Mouse (Mus musculus): ENCODE data around the gene Mrnip.

The Mrnip gene

DNA sequence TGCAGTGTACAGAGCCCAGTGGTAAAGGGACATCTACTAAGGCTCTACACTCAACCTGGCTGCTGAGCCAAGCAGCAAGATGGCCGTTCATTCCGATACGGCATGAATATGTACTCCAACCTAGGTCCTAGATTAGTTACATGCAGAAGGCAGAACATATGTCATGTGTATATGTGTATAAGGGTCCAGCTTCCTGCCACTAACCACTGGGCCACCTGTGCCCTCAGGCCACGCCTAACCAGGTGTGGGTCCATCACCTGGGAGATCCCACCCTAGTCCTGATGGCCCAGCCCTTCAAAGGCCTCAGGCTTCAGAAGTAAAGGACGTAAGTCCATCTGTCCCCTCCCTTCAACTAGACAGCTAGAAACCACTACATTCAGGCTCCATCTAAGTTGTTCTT is 33.8 kb downstream of the Mrnip start:
- no peak for TF ChIP-seq GATA4 (IDR thresholded peaks at IDR 0.05; ENCODE audit: insufficient replicate concordance, low read length)

DNA sequence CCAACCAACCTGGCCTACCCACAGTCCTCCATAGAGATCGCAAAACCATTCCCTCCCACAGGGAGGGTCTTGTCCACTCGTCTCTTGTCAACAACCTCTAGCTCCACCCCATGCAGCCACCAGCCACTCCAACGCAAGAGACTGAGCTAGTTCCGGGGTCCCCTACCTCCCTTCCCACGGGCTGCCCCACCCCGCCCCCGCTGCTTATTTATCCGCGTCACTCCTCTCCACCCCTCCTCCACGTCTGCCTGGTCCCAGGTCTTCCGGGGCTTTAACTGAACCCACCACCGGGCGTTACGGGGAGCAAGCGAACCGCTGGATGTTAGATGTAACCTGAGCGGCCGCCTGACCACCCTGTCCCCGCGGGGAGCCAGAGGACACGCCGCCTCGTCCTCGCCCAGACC is 35.9 kb downstream of the Mrnip start:
- TF ChIP-seq GATA4 (IDR thresholded peaks at IDR 0.05; ENCODE audit: insufficient replicate concordance, low read length) = no peak

DNA sequence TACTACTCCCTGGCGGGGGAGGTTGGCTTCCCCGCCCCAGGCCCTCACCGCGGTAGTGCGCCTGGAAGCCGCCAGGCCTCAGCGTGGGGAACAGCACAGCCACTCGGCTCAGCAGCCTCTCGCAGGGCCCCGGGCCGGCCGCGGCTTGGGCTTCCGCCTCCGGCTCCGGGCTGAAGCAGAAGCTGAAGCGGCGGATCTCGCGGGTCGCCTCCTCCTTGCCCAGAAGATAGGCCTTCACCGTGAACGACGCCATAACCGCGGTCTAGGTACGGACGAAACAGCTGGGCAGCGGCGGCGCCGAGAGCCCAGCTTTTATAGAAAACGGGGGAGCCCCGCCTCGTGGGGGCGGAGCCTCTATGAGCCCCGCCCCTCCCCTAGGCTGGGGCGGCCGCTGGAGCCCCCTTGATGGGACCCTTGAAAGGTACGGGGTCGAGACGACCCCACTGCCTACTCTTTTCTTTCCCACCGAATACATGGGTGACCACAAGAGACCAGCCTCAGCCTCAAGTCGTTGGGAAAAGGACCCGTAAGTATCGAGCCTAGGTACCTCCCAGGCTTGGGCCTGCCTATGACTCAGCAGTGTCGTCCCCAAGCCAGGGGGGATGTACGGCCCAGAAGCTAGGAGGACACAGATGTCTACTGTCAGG is 36.4 kb downstream of the Mrnip start, which contains the start of the genes Sqstm1 and Mgat4b:
TSS of gene Sqstm1 (minus strand) at position 323 of the 647 bp plus-strand sequence.
TSS of gene Mgat4b (plus strand) at position 386 of the 647 bp plus-strand sequence.
- peak; percentile 19; the same call in 1 of the 2 replicates for TF ChIP-seq GATA4 (IDR thresholded peaks at IDR 0.05; ENCODE audit: insufficient replicate concordance, low read length)

DNA sequence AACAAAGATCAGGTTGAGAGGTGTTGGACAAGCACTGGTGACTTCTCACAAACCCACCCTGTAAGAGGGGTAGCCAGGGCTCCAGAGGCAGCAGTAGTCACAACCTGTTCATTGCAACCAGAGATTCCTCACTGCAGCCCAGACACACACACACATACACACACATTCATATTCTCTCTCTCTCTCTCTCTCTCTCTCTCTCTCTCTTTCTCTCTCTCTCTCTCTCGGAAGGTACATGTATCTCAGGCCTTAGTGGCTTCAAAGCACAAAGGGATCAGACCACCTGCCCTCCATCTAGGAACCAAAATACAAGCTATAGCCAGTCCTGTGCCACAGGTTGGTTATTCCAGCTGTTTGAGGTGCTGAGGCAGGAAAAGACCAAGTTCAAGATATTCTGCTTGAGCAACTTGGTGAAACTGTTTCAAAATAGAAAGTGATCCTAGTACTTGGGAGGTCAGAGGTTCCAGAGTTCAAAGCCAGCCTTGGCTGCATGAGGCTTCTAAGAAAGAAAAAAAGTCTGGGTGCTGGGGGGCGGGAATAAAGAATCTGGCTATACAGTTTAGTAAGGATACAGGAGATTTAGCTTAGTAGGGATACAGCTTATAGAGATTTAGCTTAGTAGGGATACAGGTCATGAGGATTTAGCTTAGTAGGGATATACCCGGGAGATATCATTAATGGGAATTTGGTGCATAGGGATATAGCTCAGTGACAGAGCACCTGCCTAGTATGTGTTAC is 37.2 kb downstream of the Mrnip start:
- TF ChIP-seq GATA4 (IDR thresholded peaks at IDR 0.05; ENCODE audit: insufficient replicate concordance, low read length) = no peak

DNA sequence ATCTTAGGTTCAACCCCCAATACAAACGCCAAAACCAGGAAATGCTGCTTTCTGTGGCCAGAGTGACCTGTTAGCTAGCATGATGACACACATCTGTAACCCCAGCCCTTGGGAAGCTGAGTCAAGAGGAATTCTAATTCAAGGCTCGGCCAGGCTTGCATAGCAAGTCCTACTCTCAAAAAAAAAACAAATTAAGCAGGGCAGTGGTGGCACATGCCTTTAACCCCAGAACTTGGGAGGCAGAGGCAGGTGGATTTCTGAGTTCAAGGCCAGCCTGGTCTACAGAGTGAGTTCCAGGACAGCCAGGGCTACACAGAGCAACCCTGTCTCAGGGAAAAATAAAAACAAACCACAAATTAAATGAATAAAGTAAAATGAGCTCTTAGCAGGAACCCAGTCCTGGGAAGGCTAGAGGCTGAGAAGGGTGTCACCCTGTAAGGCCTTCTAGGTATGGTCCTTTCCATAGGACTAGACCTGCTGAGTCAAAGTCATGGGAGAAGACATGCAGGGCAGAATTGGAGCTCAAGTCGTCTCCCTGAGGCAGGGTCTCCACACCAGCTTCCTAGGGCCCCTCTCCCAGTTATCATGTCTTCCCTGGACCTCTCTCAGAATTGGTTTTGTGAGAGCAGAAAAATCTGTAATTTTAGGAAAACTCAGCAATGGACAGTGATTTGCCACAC is 38.0 kb downstream of the Mrnip start:
- no peak for TF ChIP-seq GATA4 (IDR thresholded peaks at IDR 0.05; ENCODE audit: insufficient replicate concordance, low read length)

DNA sequence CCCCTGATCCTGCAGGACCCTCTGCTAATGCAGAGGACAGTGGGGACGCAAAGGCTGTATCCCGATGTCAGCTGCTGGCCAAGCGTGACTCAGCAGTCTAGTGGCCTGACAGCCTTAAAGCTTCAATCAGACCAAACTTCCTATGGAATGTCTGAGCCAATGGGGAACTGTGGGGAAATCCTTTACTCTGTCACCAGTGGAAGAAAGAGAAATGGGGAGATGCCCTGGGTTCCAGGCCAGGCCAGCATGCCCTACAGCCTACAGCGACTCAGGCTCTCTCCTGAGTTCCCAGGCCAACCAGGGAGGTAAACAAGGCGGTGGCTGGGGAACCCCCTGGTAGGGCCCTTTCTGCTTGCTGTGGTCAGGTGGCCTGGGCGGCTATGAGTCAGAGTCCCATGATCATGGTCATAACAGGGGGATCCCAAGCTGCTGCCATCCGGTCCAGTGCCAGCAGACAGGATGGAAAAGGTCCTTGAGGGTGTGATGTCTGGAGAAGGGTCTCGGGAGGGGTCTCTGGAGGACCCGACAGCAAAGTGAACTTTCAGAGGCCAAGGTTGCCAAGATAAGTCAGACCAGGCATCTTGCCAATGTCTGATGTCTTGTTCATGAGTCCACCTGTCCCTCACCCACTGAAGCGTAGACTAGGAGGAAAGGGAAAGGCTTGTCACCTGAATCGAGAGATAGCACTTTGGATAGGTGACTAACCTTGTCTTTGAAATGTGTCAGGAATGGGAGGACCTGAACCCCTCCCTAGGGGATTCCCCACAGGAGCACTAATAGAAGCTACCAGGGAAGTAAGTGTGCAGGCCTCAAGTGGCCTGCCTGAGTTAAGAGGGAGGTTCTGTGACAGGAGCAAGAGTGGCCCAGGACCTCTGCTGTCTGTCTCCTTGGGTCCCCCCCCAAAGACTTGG is 38.9 kb downstream of the Mrnip start:
- no peak for TF ChIP-seq GATA4 (IDR thresholded peaks at IDR 0.05; ENCODE audit: insufficient replicate concordance, low read length)

DNA sequence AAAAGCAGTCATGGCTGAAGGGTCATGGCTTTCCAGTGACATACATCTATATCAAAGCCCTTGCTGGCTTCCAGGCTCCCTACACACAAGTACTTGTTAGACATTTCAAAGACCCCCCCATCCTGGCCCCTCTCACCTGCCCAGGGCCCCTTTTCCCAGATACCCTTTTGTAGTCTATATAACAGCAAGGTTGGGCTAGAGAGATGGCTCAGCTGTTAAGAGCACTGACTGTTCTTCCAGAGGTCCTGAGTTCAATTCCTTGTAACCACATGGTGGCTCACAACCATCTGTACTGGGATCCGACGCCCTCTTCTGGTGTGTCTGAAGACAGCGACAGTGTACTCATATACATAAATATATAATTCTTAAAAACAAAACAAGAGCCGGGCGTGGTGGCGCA is 40.4 kb downstream of the Mrnip start:
- no peak for TF ChIP-seq GATA4 (IDR thresholded peaks at IDR 0.05; ENCODE audit: insufficient replicate concordance, low read length)

DNA sequence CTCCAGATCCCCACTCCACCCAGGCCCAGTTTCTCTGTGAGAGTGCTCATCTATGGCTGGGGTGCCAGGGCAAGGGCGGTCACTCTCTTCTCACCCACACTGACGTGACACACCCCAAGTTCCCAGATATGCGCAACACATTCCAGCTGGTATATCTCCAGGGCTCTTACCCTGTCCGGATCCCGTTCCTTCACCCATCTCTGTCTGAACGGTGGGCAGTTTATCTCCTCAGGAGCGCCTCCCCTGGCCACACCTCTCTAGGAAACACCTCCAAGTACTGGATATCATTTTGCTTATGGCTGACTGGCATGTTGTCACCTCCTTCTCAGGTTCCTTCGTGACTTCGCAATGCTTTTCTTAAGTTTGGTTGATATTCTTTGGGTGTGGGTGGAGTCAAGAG is 41.4 kb downstream of the Mrnip start:
- TF ChIP-seq GATA4 (IDR thresholded peaks at IDR 0.05; ENCODE audit: insufficient replicate concordance, low read length) = no peak

DNA sequence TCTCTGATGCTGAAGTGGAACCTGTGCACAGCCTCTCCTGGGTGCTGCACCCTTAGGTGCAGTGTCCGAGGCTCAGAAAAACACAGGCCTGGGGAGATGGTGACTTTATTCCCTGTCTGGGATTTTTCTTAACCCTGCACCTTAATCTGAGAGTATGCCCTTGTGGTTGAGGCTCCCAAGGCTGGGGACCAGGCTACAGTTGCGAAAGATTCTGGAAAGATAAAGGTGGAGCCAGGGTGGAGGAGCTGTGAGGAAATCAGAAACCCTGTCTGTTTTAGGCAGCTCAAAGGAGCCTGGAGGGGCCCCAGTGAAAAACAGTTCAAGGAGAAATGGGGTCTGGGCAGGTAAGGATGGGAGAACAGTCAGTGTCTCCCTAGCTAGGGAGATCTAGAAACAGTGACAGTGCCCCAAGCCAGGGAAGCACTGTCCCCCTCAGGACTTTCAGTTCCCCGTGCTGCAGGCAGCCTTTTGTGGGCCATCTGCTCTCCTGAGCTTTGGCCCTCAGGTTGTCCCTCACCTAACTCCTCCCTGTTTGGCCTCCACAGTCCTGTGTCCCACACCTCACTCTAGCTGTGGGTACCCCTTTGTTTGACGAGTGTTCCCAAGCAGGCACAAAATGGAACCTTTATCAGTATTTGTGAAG is 42.6 kb downstream of the Mrnip start:
- no peak for TF ChIP-seq GATA4 (IDR thresholded peaks at IDR 0.05; ENCODE audit: insufficient replicate concordance, low read length)

DNA sequence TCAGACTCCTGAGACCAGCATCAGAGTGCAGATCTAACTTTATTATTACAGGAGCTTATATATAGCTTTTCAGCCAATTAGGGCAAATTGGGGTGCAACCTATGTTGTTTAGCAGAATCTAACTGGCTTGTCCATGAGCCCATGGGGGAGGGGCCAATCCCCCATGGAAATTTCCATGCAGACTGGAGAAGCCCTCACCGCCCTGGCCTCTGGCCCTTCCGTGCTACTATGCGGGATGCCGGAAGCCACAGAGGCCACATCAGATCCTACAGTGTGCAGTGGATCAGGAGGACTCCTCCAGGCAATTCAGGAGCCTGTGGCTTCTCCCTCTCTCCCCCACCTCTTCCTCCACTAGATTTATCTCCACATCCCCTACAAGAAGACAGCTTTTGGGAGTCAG is 43.6 kb downstream of the Mrnip start:
- TF ChIP-seq GATA4 (IDR thresholded peaks at IDR 0.05; ENCODE audit: insufficient replicate concordance, low read length) = no peak

DNA sequence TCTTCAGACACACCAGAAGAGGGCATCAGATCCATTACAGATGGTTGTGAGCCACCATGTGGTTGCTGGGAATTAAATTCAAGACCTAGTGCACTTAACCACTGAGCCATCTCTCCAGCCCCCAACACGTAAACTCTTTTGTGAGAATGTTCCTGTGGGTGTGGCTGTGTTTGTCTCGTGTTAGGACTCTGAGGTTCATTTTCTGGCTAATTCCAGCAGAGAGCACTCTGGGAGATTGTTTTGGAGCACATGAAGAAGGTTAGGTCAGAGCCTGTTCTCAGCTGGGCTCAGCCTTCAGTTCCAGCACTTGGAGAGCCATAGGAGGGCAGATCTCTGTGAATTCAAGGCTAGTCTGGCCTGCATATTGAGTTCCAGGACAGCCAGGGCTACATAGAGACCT is 45.6 kb downstream of the Mrnip start:
- TF ChIP-seq GATA4 (IDR thresholded peaks at IDR 0.05; ENCODE audit: insufficient replicate concordance, low read length) = no peak

DNA sequence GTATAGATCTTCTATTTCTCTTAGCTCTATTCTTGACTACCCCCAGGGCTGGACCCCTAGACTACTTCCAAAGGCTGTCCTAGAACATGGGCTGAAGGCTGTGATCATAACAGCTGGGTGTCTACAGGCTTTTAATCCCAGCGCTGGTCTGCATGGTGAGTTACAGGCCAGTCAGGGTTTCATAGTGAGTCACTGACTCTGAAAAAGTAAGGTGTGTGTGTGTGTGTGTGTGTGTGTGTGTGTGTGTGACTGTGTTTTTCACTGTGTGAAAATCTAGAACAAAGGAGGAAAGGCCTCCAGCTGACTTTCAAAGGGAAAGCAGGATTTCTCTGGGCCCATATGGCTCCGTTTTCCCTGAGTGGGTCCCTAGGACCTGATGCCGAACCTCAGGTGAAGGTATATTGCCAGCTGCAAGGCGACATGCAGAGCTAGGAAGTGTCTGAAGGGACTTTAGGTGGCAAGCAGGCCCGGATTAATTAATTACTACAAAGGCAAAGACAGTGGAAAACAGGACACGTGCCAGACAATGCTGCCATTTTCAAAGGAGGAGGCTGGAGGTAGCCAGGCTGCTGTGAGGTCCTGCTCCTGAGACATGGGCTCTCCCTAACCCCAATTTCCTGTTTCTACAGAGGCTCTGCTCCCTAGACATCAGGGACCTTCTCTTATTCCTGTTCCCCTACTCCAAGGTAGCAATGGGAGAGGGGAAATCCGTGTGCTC is 48.5 kb downstream of the Mrnip start:
- TF ChIP-seq GATA4 (IDR thresholded peaks at IDR 0.05; ENCODE audit: insufficient replicate concordance, low read length) = no peak

DNA sequence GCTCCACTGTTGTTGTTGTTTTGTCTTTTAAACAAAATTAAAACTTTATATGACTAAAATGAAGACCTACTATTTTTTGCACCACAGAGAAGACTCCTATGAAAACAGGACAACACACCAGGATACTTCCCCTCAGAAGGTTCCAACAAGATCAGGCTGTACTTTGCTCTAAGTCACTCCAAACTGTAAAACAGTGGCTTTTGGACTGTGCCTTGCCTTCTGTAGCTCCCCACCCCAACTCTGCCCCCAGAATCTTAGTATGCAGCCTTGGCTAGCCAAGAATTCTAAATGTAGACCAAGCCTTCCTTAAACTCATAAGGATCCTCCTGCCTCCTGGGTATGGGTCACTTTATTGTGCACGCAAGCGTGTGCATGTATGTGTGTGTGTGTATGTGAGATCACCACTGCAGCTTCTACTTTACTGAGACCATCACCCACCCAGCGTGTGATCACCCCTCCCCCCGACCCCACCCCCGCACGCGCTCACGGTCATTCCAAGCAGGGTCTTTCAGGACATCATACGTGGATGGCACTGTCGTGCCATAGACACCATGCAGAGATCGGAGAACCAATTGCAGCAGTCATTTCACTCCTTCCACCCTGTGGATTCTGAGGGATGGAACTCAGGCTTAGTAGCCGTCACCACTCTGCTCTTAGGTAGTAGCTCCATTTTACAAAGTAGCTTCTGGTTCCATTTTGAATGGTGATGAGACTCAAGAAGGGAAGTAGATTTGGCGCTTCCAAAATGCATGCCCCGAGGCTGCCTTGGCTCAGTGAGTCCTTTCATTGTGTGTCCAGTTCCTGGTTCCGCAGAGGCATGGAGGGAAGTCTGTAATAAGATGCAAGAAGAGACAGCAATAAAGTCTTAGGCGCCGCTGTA is 49.8 kb downstream of the Mrnip start:
- TF ChIP-seq GATA4 (IDR thresholded peaks at IDR 0.05; ENCODE audit: insufficient replicate concordance, low read length) = no peak

Measured in liver, adult (tissue).